In the genomic region with DNA sequence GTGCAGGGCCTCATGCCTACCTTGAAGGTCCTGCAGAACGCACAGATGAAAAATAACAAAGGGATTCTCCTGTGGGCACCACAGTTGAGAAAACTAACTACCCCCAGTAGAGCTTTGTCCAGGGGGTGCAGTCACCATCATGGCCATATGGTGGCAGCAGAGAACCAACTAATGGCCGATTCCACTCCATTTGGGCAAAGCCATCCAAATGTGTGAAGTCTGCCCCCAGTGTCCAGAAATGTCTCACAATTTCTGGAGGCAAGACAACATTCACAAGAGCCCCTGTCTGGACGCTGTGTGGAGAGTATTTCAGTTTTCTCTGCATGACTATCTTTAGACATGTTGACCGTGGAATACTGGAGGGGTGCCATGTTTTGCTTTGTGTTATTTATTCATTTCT, we compare ENCODE assay signal across 8 mouse cellular contexts. TPM values are rescaled to one million over a fixed set of nuclear protein-coding genes. Genes with fewer than 3 reads are reported as not detected.
A peak's percentile ranks its signal among the peaks of the same experiment; 100 is the strongest.
DNase-seq lines count a peak whose midpoint lies in the region; ATAC-seq and TF ChIP-seq lines count a peak whose summit lies in the region.

No protein-coding gene starts in this region.

- 9% methylated on average over 4 of the region's 4 CpGs for WGBS in hindbrain, embryonic 10.5 days

- H3K4me1 ChIP-seq in hindbrain, embryonic 10.5 days (replicated peaks): peaks cover 53% of the 10 kb centered on the region

- H3K9me3 ChIP-seq in hindbrain, embryonic 10.5 days: no peaks in the 10 kb centered on the region

- in situ Hi-C loops in Patski (cut with MboI; ENCODE audit: low pct_unique_long_range_greater_than_20kb): loop anchor here (5.0 kb wide), 1 partner anchor 58 kb away; no protein-coding TSS in a partner anchor

- H3K27me3 ChIP-seq in Patski: no peaks in the 10 kb centered on the region
- peaks cover 74% of the 10 kb centered on the region for H3K27me3 ChIP-seq in hindbrain, embryonic 10.5 days (ENCODE audit: insufficient read depth, poor library complexity, severe bottlenecking)

- peaks cover 9% of the 10 kb centered on the region for H3K36me3 ChIP-seq in hindbrain, embryonic 10.5 days

- no peak for TF ChIP-seq CTCF in Patski (IDR thresholded peaks at IDR 0.05)

- CTCF ChIA-PET in Patski (lab: Charles Lee): interaction anchor here (0.7 to 7.9 kb wide), 26 partner anchors 11 to 162 kb away, joined by 3 to 65 read pairs (median 6); a partner anchor contains a TSS

- no peak overlapping the region for H3K27ac ChIP-seq in hindbrain, embryonic 10.5 days

- POLR2A ChIA-PET in Patski (lab: Charles Lee): interaction anchor here (1.0 to 1.6 kb wide), 4 partner anchors 12 to 98 kb away, joined by 3 to 4 read pairs (median 4); no protein-coding TSS in a partner anchor

- ATAC-seq in Patski: peak; percentile 46

- H3K4me3 ChIP-seq in hindbrain, embryonic 10.5 days: no peak overlapping the region

- DNase-seq in Patski (ENCODE audit: low read depth, low spot score): no peak
- DNase-seq in cerebellum, adult 8-10 months: peak; percentile 90
- DNase-seq in frontal cortex, adult 2 months (ENCODE audit: extremely low spot score in 1 of 2, low spot score in 1 of 2): peak; percentile 75 to 96
- DNase-seq in hindbrain, embryonic 10.5 days (ENCODE audit: low spot score): peak; percentile 89
- DNase-seq in left cerebral cortex, adult 11 months (ENCODE audit: low spot score): peak; percentile 78
- DNase-seq in lung, postnatal 4 days: peak; percentile 83 to 92
- peak; percentile 79 for DNase-seq in retina, postnatal 7 days (ENCODE audit: low read depth, low spot score)
- DNase-seq in urinary bladder, adult 2 months (ENCODE audit: low spot score): peak; percentile 73

RNA-seq across cellular contexts. Expression of a gene that starts 1.9 kb away (rescaled TPM):
- polyA plus RNA-seq in Patski (2021): 0.12 TPM
- 1.2 and 2.1 TPM in 2 replicates for polyA plus RNA-seq in frontal cortex, adult 2 months (2012; rRNA removed)
- 0.67 and 0.80 TPM in 2 replicates for polyA plus RNA-seq in hindbrain, embryonic 10.5 days (2016; fragmentation: Nextera tagmentation; extraction: Ambion mirVana)
- 39.2 and 55.3 TPM in 2 replicates for polyA plus RNA-seq in urinary bladder, adult 2 months (2012; rRNA removed)

RNA-seq across cellular contexts. Expression of a gene that starts 16.8 kb away (rescaled TPM):
- polyA plus RNA-seq in Patski (2021): 13.4 TPM
- polyA plus RNA-seq in frontal cortex, adult 2 months (2012; rRNA removed): 28.2 and 28.5 TPM in 2 replicates
- 13.4 and 16.6 TPM in 2 replicates for polyA plus RNA-seq in hindbrain, embryonic 10.5 days (2016; fragmentation: Nextera tagmentation; extraction: Ambion mirVana)
- 33.2 and 35.4 TPM in 2 replicates for polyA plus RNA-seq in urinary bladder, adult 2 months (2012; rRNA removed)

RNA-seq across cellular contexts. Expression of a gene that starts 23.5 kb away (rescaled TPM):
- polyA plus RNA-seq in Patski (2021): not detected
- polyA plus RNA-seq in frontal cortex, adult 2 months (2012; rRNA removed): not detected in 2 replicates
- polyA plus RNA-seq in hindbrain, embryonic 10.5 days (2016; fragmentation: Nextera tagmentation; extraction: Ambion mirVana): not detected in 2 replicates
- not detected in 2 replicates for polyA plus RNA-seq in urinary bladder, adult 2 months (2012; rRNA removed)

RNA-seq across cellular contexts. Expression of a gene that starts 30.7 kb away (rescaled TPM):
- 0.05 TPM for polyA plus RNA-seq in Patski (2021)
- polyA plus RNA-seq in frontal cortex, adult 2 months (2012; rRNA removed): 405 and 456 TPM in 2 replicates
- 13.0 and 13.1 TPM in 2 replicates for polyA plus RNA-seq in hindbrain, embryonic 10.5 days (2016; fragmentation: Nextera tagmentation; extraction: Ambion mirVana)
- polyA plus RNA-seq in urinary bladder, adult 2 months (2012; rRNA removed): 0.12 and 0.15 TPM in 2 replicates

RNA-seq across cellular contexts. Expression of a gene that starts 31.7 kb away (rescaled TPM):
- 54.2 TPM for polyA plus RNA-seq in Patski (2021)
- 70.3 and 70.8 TPM in 2 replicates for polyA plus RNA-seq in frontal cortex, adult 2 months (2012; rRNA removed)
- 87.6 and 98.2 TPM in 2 replicates for polyA plus RNA-seq in hindbrain, embryonic 10.5 days (2016; fragmentation: Nextera tagmentation; extraction: Ambion mirVana)
- polyA plus RNA-seq in urinary bladder, adult 2 months (2012; rRNA removed): 52.9 and 53.1 TPM in 2 replicates

Comparison
In these comparisons a context has a peak if more than half of its experiments do, and no peak if none do; other contexts are left out.
1. RNA of a gene that starts 1.9 kb away (polyA plus RNA-seq): 39.2 to 55.3 TPM in urinary bladder, adult 2 months; 1.2 to 2.1 TPM in frontal cortex, adult 2 months, 0.67 to 0.80 TPM in hindbrain, embryonic 10.5 days and 0.12 TPM in Patski (single experiment); every median in the first group is over 10 times any median in the second.